Mouse (Mus musculus): ENCODE results near the gene Klhl31.

- TF ChIP-seq POLR2A (IDR thresholded peaks at IDR 0.05; ENCODE audit: borderline replicate concordance, insufficient read depth, low read length) (no peak), CTCF (IDR thresholded peaks at IDR 0.05; ENCODE audit: borderline replicate concordance, insufficient read depth, low read depth, low read length) (no peak)
Observed at GRCm38 (mm10) chr9:77615868-77616267, 20.4 kb upstream of the Klhl31 start.

Data from cerebellum, adult 2 months (tissue).